Mouse (Mus musculus): ENCODE results near the gene Layn. TPM values are rescaled to one million over a fixed set of nuclear protein-coding genes. Genes with fewer than 3 reads are reported as not detected.

Gene Layn
- total and polyA plus RNA-seq, 3 experiments, result 5.3 to 61.6 (median 25.3) TPM

DNA sequence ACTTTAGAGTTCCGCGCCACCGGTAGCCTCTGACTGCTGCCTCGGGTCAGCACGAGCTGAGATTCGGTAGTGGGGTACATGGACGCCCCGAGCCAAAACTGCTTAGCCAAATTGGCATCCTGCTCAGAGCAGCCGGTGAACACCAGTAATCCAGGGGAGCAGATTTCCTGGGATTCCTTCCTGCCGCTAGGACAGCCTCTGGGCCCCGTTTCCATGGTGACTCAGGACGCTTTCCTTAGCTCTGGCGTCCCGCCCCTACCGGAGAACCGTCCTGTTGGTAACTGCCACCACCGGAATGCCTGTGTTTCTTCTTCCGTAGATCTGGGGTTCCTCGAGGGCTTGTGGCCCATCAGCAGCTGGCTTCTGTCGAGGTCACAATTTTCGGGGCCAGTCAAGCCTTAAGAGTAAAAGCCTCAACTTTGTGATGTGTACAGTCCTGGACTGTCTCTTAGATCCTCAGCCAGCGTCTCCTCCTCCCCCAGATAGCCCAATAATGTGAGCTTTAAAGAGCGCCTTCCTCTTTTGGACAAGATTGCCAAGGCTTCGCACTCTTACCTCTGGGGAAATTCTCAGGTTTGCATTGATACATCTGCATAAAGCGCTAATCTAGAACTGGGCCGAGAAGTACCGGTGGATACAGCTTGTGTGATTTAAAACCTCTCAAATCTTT, 25.0 kb upstream of the Layn start, which contains the start of gene 4833427G06Rik:
4833427G06Rik (minus strand) TSS at position 323 of the 670 bp plus-strand sequence.
- Histone ChIP-seq H3K36me3 (replicated peaks) (no peaks in the 10 kb centered on the region), H3K4me3 (ENCODE audit: low read depth, low read length) (no peak within 1 kb of the TSS), H3K9me3 (replicated peaks) (0 out of 2 replicates have a peak, but pooled peaks cover 7% of the 10 kb centered on the region), H3K4me1 (ENCODE audit: insufficient read depth, low read depth, low read length) (peaks cover 28% of the 10 kb centered on the region), H3K27me3 (ENCODE audit: insufficient read depth, low read length) (peaks cover 17% of the 10 kb centered on the region)
- ATAC-seq (ENCODE audit: extremely low read depth, insufficient number of reproducible peaks, low FRiP score, poor library complexity, severe bottlenecking) (no peak), DNase-seq (ENCODE audit: low spot score) (no peak)
- TF ChIP-seq TAL1 (conservative IDR thresholded peaks at IDR 0.05; ENCODE audit: low read depth, low read length) (no peak), CTCF (IDR thresholded peaks at IDR 0.05; ENCODE audit: low read depth, low read length) (no peak), POLR2AphosphoS5 (IDR thresholded peaks at IDR 0.05; ENCODE audit: insufficient replicate concordance, low read depth, low read length) (no peak), GATA1 (IDR thresholded peaks at IDR 0.05; ENCODE audit: borderline replicate concordance, low read length) (no peak), GATA2 (IDR thresholded peaks at IDR 0.05; ENCODE audit: borderline replicate concordance, low read depth, low read length) (no peak)

DNA sequence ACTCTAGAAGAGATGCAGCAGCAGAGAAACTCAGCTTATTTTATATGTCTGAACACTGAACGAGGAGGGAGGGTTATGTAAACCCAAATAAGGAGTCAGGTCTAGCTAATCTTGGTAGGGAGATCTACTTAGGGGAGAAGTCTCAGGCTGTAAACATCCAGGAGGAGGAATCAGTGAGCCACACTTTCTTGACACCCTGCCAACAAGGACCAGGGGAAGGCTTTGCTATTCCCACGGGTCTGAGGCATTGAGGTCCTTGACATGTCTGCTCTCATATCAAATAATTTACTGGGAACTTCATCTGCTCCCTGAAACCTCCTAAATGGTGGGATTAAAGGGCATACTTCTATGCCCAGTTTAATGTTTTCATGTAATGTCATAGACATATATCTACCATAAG, 19.4 kb upstream of the Layn start:
- DNase-seq (ENCODE audit: low spot score) (no peak), ATAC-seq (ENCODE audit: extremely low read depth, insufficient number of reproducible peaks, low FRiP score, poor library complexity, severe bottlenecking) (no peak)
- TF ChIP-seq GATA2 (IDR thresholded peaks at IDR 0.05; ENCODE audit: borderline replicate concordance, low read depth, low read length) (no peak), TAL1 (conservative IDR thresholded peaks at IDR 0.05; ENCODE audit: low read depth, low read length) (no peak), CTCF (IDR thresholded peaks at IDR 0.05; ENCODE audit: low read depth, low read length) (no peak)
- Histone ChIP-seq H3K27me3 (ENCODE audit: insufficient read depth, low read length) (peaks cover 7% of the 10 kb centered on the region), H3K4me3 (ENCODE audit: low read depth, low read length) (no peak overlapping the region), H3K4me1 (ENCODE audit: insufficient read depth, low read depth, low read length) (peaks cover 52% of the 10 kb centered on the region), H3K9me3 (replicated peaks) (no peaks in the 10 kb centered on the region), H3K36me3 (replicated peaks) (no peaks in the 10 kb centered on the region)

DNA sequence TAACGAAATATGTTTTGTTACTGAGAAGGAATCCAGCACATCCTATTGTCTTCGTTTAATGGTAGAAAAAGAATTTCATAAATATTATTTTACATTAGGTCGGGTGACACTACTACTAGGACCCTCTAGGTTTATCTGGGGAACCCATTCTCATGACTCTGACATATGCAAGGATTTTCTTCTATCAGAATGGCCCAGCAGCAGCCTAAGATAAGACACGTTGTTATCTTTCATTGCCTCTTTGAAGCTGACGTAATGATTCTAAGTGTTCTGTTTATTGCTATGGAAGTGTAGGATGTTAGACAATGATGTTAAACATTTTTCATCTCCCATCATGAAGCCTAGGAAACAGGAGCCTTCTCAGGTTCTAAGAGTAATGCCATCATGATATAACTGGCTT, 16.8 kb upstream of the Layn start:
- Histone ChIP-seq H3K9me3 (replicated peaks) (no peaks in the 10 kb centered on the region), H3K4me1 (ENCODE audit: insufficient read depth, low read depth, low read length) (peaks cover 53% of the 10 kb centered on the region), H3K36me3 (replicated peaks) (no peaks in the 10 kb centered on the region), H3K4me3 (ENCODE audit: low read depth, low read length) (no peak overlapping the region; the same call in 1 of the 2 replicates), H3K27me3 (ENCODE audit: insufficient read depth, low read length) (no peaks in the 10 kb centered on the region)
- DNase-seq (ENCODE audit: low spot score) (peak; percentile 27), ATAC-seq (ENCODE audit: extremely low read depth, insufficient number of reproducible peaks, low FRiP score, poor library complexity, severe bottlenecking) (peak; percentile 88)
- TF ChIP-seq POLR2AphosphoS5 (IDR thresholded peaks at IDR 0.05; ENCODE audit: insufficient replicate concordance, low read depth, low read length), result no peak
- peak; percentile 93 for TF ChIP-seq TAL1 (conservative IDR thresholded peaks at IDR 0.05; ENCODE audit: low read depth, low read length)
- TF ChIP-seq GATA1 (IDR thresholded peaks at IDR 0.05; ENCODE audit: borderline replicate concordance, low read length), result no peak
- no peak for TF ChIP-seq CTCF (IDR thresholded peaks at IDR 0.05; ENCODE audit: low read depth, low read length)
- TF ChIP-seq GATA2 (IDR thresholded peaks at IDR 0.05; ENCODE audit: borderline replicate concordance, low read depth, low read length), result no peak

DNA sequence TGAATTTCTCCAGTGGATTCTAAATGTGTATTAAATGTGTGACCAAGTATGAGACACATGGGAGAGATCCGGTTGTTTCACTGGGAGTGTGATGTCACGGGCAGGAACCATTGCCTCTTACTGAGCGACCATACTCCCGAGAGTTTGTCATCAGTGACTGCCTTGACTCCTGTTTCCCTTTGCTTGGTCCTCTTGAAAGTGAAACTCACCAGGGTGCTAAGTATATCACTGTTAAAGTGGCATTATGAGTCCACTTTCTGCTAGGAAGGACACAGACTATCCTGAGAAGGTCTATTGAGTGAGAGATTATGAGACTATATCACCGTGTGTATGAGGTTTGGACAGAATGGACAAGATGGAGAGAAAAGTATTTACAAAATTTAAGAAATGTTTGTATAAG, 4.7 kb upstream of the Layn start:
- no peak for DNase-seq (ENCODE audit: low spot score)
- TF ChIP-seq GATA1 (IDR thresholded peaks at IDR 0.05; ENCODE audit: borderline replicate concordance, low read length), result no peak
- no peak for TF ChIP-seq POLR2AphosphoS5 (IDR thresholded peaks at IDR 0.05; ENCODE audit: insufficient replicate concordance, low read depth, low read length)
- no peak for TF ChIP-seq CTCF (IDR thresholded peaks at IDR 0.05; ENCODE audit: low read depth, low read length)
- TF ChIP-seq TAL1 (conservative IDR thresholded peaks at IDR 0.05; ENCODE audit: low read depth, low read length), result no peak
- TF ChIP-seq GATA2 (IDR thresholded peaks at IDR 0.05; ENCODE audit: borderline replicate concordance, low read depth, low read length), result no peak

DNA sequence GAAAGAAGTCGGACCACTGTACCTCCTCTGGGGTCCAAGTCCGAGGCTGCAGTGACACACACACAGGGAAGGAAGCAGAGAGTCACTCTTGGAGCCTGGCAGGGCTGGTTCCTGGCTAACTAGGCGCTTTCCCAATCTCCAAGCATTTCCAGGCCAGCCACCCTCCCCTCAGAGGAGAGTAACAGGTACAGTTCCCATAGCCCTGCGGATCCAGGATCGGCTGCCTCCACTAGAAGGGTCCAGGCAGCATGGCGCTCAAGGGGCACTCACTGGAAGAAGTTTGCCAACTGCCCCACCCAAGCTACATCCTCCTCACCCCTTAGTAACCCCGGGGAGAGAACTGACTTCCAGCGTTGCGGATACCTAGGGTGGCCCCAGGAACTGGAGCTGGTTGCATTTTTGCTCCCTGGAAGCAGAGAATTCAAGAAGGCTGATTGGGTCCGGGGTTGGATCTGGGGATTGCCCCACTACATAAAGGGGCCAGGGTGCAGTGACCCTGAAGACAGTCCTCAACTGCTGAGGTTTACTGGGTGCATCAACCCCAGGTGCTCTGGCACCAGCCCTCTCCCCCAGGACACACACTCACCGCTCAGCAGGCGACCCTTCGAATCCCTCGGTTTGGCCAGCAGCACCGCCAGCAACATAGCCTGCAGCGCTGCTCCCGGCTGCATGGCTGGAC, 455 bp downstream of the Layn start:
- DNase-seq (ENCODE audit: low spot score) (peak; percentile 12), ATAC-seq (ENCODE audit: extremely low read depth, insufficient number of reproducible peaks, low FRiP score, poor library complexity, severe bottlenecking) (no peak)

More for the DNA sequence above, 4.7 kb upstream of the Layn start:
- no peak overlapping the region for H3K4me3 ChIP-seq (ENCODE audit: low read depth, low read length)
- no peaks in the 10 kb centered on the region for H3K36me3 ChIP-seq (replicated peaks)
- H3K9me3 ChIP-seq (replicated peaks), result no peaks in the 10 kb centered on the region
- peaks cover 11% of the 10 kb centered on the region for H3K27me3 ChIP-seq (ENCODE audit: insufficient read depth, low read length)
- ATAC-seq (ENCODE audit: extremely low read depth, insufficient number of reproducible peaks, low FRiP score, poor library complexity, severe bottlenecking), result no peak
- H3K4me1 ChIP-seq (ENCODE audit: insufficient read depth, low read depth, low read length), result peaks cover 21% of the 10 kb centered on the region

DNA sequence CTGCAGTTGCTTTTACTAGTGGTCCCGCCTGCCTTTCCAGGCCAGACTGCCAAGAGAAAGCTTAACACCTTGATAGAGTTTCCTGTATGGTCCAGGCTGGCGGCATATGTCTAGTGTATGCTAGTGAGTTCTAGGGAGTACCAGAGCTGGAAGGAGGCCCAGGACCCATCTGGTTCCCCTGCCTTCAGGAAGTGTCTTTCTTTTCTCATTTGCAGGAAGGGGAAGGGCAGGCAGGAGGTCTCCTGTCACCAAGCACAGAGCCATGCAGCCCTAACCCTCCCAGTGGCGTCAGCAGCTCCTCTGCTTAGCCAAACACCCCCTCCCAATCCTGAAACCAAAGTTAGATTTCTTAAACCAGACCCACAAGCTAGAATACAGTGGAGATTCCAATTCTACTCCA, 1.1 kb downstream of the Layn start:
- peak overlapping the region; percentile 58; the same call in 1 of the 2 replicates for H3K4me3 ChIP-seq (ENCODE audit: low read depth, low read length)
- peaks cover 29% of the 10 kb centered on the region for H3K27me3 ChIP-seq (ENCODE audit: insufficient read depth, low read length)
- no peak for DNase-seq (ENCODE audit: low spot score)
- no peaks in the 10 kb centered on the region for H3K36me3 ChIP-seq (replicated peaks)
- no peak for ATAC-seq (ENCODE audit: extremely low read depth, insufficient number of reproducible peaks, low FRiP score, poor library complexity, severe bottlenecking)
- TF ChIP-seq GATA1 (IDR thresholded peaks at IDR 0.05; ENCODE audit: borderline replicate concordance, low read length) (no peak), CTCF (IDR thresholded peaks at IDR 0.05; ENCODE audit: low read depth, low read length) (no peak), GATA2 (IDR thresholded peaks at IDR 0.05; ENCODE audit: borderline replicate concordance, low read depth, low read length) (no peak), TAL1 (conservative IDR thresholded peaks at IDR 0.05; ENCODE audit: low read depth, low read length) (no peak), POLR2AphosphoS5 (IDR thresholded peaks at IDR 0.05; ENCODE audit: insufficient replicate concordance, low read depth, low read length) (no peak)
- no peaks in the 10 kb centered on the region for H3K9me3 ChIP-seq (replicated peaks)
- peaks cover 53% of the 10 kb centered on the region for H3K4me1 ChIP-seq (ENCODE audit: insufficient read depth, low read depth, low read length)

More for the DNA sequence above, 455 bp downstream of the Layn start:
- Histone ChIP-seq H3K9me3 (replicated peaks) (no peaks in the 10 kb centered on the region), H3K4me3 (ENCODE audit: low read depth, low read length) (peak overlapping the region; percentile 77), H3K27me3 (ENCODE audit: insufficient read depth, low read length) (peaks cover 29% of the 10 kb centered on the region), H3K4me1 (ENCODE audit: insufficient read depth, low read depth, low read length) (peaks cover 52% of the 10 kb centered on the region), H3K36me3 (replicated peaks) (no peaks in the 10 kb centered on the region)
- TF ChIP-seq POLR2AphosphoS5 (IDR thresholded peaks at IDR 0.05; ENCODE audit: insufficient replicate concordance, low read depth, low read length) (no peak), CTCF (IDR thresholded peaks at IDR 0.05; ENCODE audit: low read depth, low read length) (no peak), GATA1 (IDR thresholded peaks at IDR 0.05; ENCODE audit: borderline replicate concordance, low read length) (no peak), GATA2 (IDR thresholded peaks at IDR 0.05; ENCODE audit: borderline replicate concordance, low read depth, low read length) (no peak), TAL1 (conservative IDR thresholded peaks at IDR 0.05; ENCODE audit: low read depth, low read length) (no peak)
